Mouse (Mus musculus) midbrain, embryonic 15.5 days (tissue): ENCODE measurements around the gene Olfr640. TPM values are rescaled to one million over a fixed set of nuclear protein-coding genes. Genes with fewer than 3 reads are reported as not detected.

Experiments
- ATAC-seq: fragments of 200-750 bp; cut with Nextera tagmentation; replicated peaks from 2 replicates; pipeline ENCODE4 v1.8.0; 2017; ENCODE audit warnings: moderate TSS enrichment
- H3K27ac ChIP-seq: fragments of 300-500 bp; sonication (generic); 2 replicates; pipeline ENCODE4 v1.5.1; 2015; ENCODE audit warnings: mild to moderate bottlenecking, inconsistent platforms
- H3K27me3 ChIP-seq: fragments of 300-500 bp; sonication (generic); replicated peaks from 2 replicates; pipeline ENCODE4 v1.6.1; 2015; ENCODE audit warnings: inconsistent platforms
- H3K36me3 ChIP-seq: fragments of 300-500 bp; sonication (generic); replicated peaks from 2 replicates; pipeline ENCODE4 v1.6.1; 2015; ENCODE audit warnings: inconsistent platforms
- H3K4me1 ChIP-seq: fragments of 300-500 bp; sonication (generic); 2 replicates; pipeline ENCODE4 v1.6.1; 2015; ENCODE audit warnings: inconsistent platforms
- H3K4me2 ChIP-seq: fragments of 300-500 bp; sonication (generic); 2 replicates; pipeline ENCODE4 v1.6.1; 2015; ENCODE audit warnings: inconsistent platforms, mild to moderate bottlenecking, moderate library complexity
- H3K4me3 ChIP-seq: fragments of 300-500 bp; sonication (generic); 2 replicates; pipeline ENCODE4 v1.5.1; 2015; ENCODE audit warnings: mild to moderate bottlenecking, inconsistent platforms
- H3K9ac ChIP-seq: fragments of 300-500 bp; sonication (generic); 2 replicates; pipeline ENCODE4 v1.6.1; 2015; ENCODE audit warnings: mild to moderate bottlenecking, inconsistent platforms
- H3K9me3 ChIP-seq: fragments of 300-500 bp; sonication (generic); 2 replicates; pipeline ENCODE4 v1.6.1; 2016; ENCODE audit warnings: inconsistent platforms
- WGBS: fragments of 180-500 bp; shearing (Covaris S2); methylation state at CpG from one replicate; pipeline ENCODE4 v1.1.7; 2015; ENCODE audit warnings: mixed read lengths; 5-methylcytosine and 5-hydroxymethylcytosine counted together
- polyA plus RNA-seq: library from polyadenylated mRNA; unstranded; fragments of >200 nt; fragmentation: Nextera tagmentation; extraction: Ambion mirVana; gene quantifications from 2 replicates; pipeline ENCODE4 v1.2.1, GENCODE M21; 2015

Olfr640 gene
- polyA plus RNA-seq, result not detected in 2 replicates

DNA sequence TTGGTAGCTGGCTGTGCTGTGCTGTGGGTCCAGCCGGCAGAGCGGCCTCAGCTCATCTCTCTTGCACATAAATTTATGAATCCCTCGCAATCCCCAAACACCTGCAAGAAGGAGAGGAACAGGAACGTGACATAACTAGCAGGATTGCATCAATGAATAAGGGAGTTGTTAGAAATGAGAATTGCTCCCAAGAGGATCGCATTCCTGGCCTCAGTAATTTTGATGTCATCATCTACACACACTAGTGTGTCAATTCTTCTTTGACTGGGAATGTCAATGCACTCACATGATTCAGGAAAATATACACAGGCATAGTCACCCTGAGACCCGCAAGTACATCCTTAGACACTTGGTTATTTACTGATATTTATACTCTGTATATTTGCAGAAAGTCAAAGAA, at the start of gene Olfr640:
Gene Olfr640 (minus strand): TSS at position 101 of the 400 bp plus-strand sequence.
- Histone ChIP-seq H3K4me2 (no peak within 1 kb of the TSS), H3K27me3 (no peaks in the 10 kb centered on the region), H3K4me3 (no peak within 1 kb of the TSS), H3K4me1 (no peaks in the 10 kb centered on the region), H3K9ac (no peak within 1 kb of the TSS), H3K36me3 (no peaks in the 10 kb centered on the region), H3K9me3 (no peaks in the 10 kb centered on the region), H3K27ac (no peak within 1 kb of the TSS)
- ATAC-seq, result no peak
- 84% methylated on average over 6 of the region's 6 CpGs for WGBS

DNA sequence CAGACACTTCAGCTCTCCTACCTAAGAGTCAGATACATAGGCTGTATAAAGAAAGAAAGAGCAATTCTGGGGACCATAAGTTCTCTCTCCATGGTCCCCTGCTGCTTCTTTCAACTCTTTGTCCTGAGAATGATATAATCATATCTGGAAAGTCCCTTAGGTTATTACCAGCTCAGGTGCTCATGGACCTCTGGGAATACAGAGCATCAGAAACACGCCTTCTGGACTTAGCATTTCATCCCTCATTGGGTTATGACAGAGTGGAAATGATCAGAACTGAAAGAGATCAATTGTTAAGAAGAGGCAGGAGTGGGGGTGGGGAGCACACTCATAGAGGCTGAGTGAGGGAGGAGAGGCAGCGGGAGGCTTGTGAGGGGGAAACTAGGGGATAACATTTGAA, 46.4 kb upstream of the Olfr640 start, which contains the start of gene Olfr644:
Gene Olfr644 (minus strand): TSS at position 101 of the 400 bp plus-strand sequence.
- H3K36me3 ChIP-seq, result no peaks in the 10 kb centered on the region
- no peak for ATAC-seq
- H3K4me3 ChIP-seq, result no peak within 1 kb of the TSS
- no peaks in the 10 kb centered on the region for H3K4me1 ChIP-seq
- H3K27ac ChIP-seq, result no peak within 1 kb of the TSS
- 68% methylated on average over 2 of the region's 2 CpGs for WGBS
- H3K27me3 ChIP-seq, result no peaks in the 10 kb centered on the region
- no peak within 1 kb of the TSS for H3K4me2 ChIP-seq
- no peak within 1 kb of the TSS for H3K9ac ChIP-seq
- H3K9me3 ChIP-seq, result no peaks in the 10 kb centered on the region

DNA sequence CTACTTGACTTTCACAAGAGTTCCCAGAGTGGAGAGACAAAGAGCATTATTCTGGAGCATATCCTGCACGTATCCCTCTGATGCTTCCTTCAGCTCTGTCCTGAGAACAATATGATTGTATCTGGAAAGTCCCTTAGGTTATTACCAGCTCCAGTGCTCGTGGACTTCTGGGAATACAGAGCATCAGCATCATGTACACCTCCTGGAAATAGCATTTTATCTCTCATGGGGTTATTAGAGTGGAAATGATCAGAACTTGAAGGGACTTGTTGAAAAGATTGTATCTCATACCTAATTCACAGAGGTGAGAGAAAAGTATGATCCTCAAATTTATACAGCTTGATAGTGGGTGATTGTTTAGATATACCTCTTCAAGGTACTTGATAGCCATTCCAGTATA, 36.0 kb upstream of the Olfr640 start, which contains the start of gene 4930516K23Rik:
Gene 4930516K23Rik (minus strand): TSS at position 101 of the 400 bp plus-strand sequence.
- Histone ChIP-seq H3K4me1 (no peaks in the 10 kb centered on the region), H3K27me3 (no peaks in the 10 kb centered on the region), H3K27ac (no peak within 1 kb of the TSS), H3K4me3 (no peak within 1 kb of the TSS), H3K9me3 (no peaks in the 10 kb centered on the region), H3K9ac (no peak within 1 kb of the TSS), H3K4me2 (no peak within 1 kb of the TSS), H3K36me3 (no peaks in the 10 kb centered on the region)
- 53% methylated on average over 2 of the region's 2 CpGs for WGBS
- no peak for ATAC-seq

DNA sequence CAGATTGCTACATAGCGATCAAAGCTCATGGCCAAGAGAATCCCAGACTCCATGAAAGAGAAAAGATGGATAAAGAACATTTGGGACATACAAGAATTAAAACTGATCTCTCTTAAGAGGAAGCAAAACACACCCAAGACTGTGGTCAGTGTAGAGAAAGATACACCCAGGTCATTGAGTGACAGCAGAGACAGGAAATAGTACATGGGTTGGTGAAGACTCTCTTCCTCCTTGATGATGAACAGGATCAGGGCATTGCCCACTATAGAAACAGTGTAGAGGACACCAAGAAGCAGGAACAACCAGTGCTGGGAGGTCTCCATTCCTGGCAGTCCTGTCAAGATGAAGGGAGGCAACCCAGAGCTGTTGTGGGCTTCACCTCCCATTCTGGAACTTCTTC, 33.8 kb upstream of the Olfr640 start:
- H3K36me3 ChIP-seq, result no peaks in the 10 kb centered on the region
- WGBS, result 94% methylated on average over 1 of the region's 1 CpGs
- H3K4me1 ChIP-seq, result no peaks in the 10 kb centered on the region
- H3K4me2 ChIP-seq, result no peak overlapping the region
- no peak overlapping the region for H3K4me3 ChIP-seq
- H3K27me3 ChIP-seq, result no peaks in the 10 kb centered on the region
- ATAC-seq, result no peak
- no peak overlapping the region for H3K27ac ChIP-seq
- H3K9me3 ChIP-seq, result no peaks in the 10 kb centered on the region
- no peak overlapping the region for H3K9ac ChIP-seq

DNA sequence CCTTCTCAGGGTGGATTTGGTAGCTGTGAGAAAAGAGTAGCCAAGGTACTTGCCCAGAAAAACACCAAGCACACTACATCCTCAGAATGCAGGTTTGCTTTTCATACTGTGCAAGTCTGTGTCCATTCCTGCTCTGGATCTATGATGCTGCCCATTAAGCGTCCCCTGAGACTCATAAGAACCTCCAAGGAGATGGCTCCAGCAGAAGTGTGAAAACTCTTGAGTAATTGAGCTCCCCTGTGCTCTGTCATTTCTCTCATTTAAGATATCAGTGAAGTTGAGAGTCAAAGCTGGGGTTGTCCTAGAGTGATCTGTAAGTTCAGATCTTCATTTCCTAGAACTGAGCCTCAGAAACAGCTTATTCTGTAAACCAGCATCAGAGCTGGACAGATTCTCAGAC, 27.2 kb upstream of the Olfr640 start, which contains the start of gene Olfr642:
Gene Olfr642 (minus strand): TSS at position 101 of the 400 bp plus-strand sequence.
- 80% methylated on average over 1 of the region's 1 CpGs for WGBS
- H3K9me3 ChIP-seq, result no peaks in the 10 kb centered on the region
- H3K4me2 ChIP-seq, result no peak within 1 kb of the TSS

DNA sequence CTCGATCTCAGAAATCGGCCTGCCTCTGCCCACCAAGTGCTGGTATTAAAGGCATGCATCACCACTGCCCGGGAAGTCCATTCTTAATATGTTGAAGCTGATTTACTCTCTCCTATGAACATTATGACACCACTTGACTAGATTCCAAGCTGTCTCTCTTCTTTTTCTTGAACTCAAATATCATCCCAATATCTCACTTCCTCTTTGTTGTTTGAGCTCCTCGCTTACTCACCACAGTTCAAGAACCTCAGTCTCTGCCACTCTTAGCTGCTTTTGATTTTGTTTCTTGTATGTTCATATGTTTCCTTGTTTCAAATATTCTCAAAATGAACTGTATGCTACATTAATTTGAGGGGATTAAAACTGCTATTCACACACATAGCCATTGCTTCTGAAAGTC, 25.4 kb upstream of the Olfr640 start:
- Histone ChIP-seq H3K4me3 (no peak overlapping the region), H3K36me3 (no peaks in the 10 kb centered on the region), H3K9ac (no peak overlapping the region), H3K4me2 (no peak overlapping the region), H3K4me1 (no peaks in the 10 kb centered on the region), H3K27me3 (no peaks in the 10 kb centered on the region), H3K27ac (no peak overlapping the region), H3K9me3 (no peaks in the 10 kb centered on the region)
- WGBS, result 89% methylated on average over 4 of the region's 4 CpGs
- ATAC-seq, result no peak

More for the DNA sequence above, 27.2 kb upstream of the Olfr640 start, which contains the start of gene Olfr642:
- H3K36me3 ChIP-seq, result no peaks in the 10 kb centered on the region
- H3K4me3 ChIP-seq, result no peak within 1 kb of the TSS
- no peak within 1 kb of the TSS for H3K27ac ChIP-seq
- ATAC-seq, result no peak
- H3K4me1 ChIP-seq, result no peaks in the 10 kb centered on the region
- H3K27me3 ChIP-seq, result no peaks in the 10 kb centered on the region
- no peak within 1 kb of the TSS for H3K9ac ChIP-seq

DNA sequence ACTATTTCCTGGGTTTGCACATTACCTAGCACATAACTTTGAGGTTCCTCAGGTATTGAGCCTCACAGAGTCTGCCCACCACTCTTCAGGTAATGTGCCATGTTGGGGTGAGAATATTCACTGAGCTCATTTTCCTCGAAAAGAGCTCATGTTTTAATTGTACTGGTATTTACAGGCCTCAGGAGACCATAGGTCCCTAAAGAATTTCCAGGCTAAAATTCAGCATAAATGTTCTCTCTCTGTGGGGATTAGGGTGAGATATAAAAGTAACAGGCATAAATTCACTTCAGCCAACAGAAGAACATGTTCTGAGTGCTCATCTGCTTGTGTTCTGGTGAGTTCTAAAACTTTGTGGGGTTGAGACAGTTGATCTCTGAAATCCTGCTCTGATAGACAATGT, 9.8 kb upstream of the Olfr640 start, which contains the start of gene Olfr641:
Gene Olfr641 (plus strand): TSS at position 301 of the 400 bp plus-strand sequence.
- H3K27me3 ChIP-seq, result no peaks in the 10 kb centered on the region
- no peak within 1 kb of the TSS for H3K4me3 ChIP-seq
- ATAC-seq, result no peak
- no peak within 1 kb of the TSS for H3K4me2 ChIP-seq
- H3K9ac ChIP-seq, result no peak within 1 kb of the TSS
- no peak within 1 kb of the TSS for H3K27ac ChIP-seq
- H3K4me1 ChIP-seq, result no peaks in the 10 kb centered on the region
- 73% methylated on average over 1 of the region's 1 CpGs for WGBS
- H3K36me3 ChIP-seq, result no peaks in the 10 kb centered on the region
- no peaks in the 10 kb centered on the region for H3K9me3 ChIP-seq

DNA sequence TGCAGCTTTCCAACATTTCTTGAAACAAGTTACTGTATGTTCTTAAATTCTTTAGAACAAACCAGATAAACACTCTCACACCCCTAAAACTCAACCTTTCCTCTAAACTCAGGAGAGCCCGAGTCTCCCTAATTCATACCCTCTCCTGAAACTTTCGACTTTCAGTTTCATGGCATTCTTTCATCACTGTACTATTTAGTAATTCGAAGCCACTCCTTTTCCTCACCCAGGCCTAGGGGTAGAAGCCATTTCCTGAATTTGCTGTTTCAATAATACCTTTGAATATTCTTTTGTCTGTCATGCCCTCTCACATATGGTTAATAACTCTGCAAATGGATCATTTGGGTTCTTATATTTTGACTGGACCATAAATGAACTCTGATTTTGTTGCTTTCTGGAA, 1.6 kb upstream of the Olfr640 start:
- no peaks in the 10 kb centered on the region for H3K4me1 ChIP-seq
- ATAC-seq, result no peak
- no peaks in the 10 kb centered on the region for H3K9me3 ChIP-seq
- no peak overlapping the region for H3K9ac ChIP-seq
- no peaks in the 10 kb centered on the region for H3K36me3 ChIP-seq
- H3K4me3 ChIP-seq, result no peak overlapping the region
- no peak overlapping the region for H3K4me2 ChIP-seq
- no peaks in the 10 kb centered on the region for H3K27me3 ChIP-seq
- no peak overlapping the region for H3K27ac ChIP-seq
- WGBS, result 85% methylated on average over 3 of the region's 3 CpGs

DNA sequence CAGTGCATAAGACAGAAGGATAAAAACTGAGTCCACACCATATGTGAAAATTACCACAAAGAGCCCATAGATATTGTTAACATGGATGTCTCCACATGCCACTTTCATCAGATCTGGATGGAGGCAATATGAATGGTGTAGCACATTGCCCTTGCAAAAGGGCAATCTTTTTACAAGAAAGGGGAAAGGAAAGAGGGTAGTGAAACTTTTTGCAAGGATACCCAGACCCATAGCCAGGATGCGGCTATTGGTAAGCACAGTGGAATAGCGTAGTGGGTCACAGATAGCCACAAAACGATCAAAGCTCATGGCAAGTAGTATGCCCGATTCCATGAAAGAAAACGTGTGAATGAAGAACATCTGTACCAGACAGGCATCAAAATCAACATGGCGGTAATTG, 3.7 kb downstream of the Olfr640 start:
- H3K9ac ChIP-seq, result no peak overlapping the region
- H3K4me1 ChIP-seq, result no peaks in the 10 kb centered on the region
- WGBS, result 92% methylated on average over 6 of the region's 6 CpGs
- no peak overlapping the region for H3K4me3 ChIP-seq
- H3K27ac ChIP-seq, result no peak overlapping the region
- H3K9me3 ChIP-seq, result no peaks in the 10 kb centered on the region
- no peaks in the 10 kb centered on the region for H3K27me3 ChIP-seq
- no peaks in the 10 kb centered on the region for H3K36me3 ChIP-seq
- H3K4me2 ChIP-seq, result no peak overlapping the region
- no peak for ATAC-seq

DNA sequence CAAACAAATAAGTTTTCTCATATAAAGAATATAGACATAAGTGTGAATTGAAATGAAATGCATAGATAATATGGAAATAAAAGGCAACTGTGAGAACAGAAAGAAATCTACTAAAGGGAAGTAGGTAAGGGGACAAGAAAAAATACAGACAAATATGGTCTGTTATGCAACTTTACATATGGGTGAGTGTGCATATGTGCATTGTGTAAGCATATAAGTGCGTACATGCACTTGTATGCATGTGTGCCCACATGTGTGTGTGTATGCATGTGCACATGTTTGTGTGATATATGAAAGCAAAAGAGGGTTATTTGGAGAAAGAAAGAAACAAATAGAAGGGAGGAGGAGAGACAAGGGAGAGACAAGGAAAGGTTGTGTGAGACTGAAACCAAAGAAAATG, 6.4 kb downstream of the Olfr640 start:
- no peaks in the 10 kb centered on the region for H3K27me3 ChIP-seq
- no peak overlapping the region for H3K4me3 ChIP-seq
- H3K9ac ChIP-seq, result no peak overlapping the region
- no peak overlapping the region for H3K4me2 ChIP-seq
- no peaks in the 10 kb centered on the region for H3K36me3 ChIP-seq
- ATAC-seq, result no peak
- no peaks in the 10 kb centered on the region for H3K4me1 ChIP-seq
- H3K9me3 ChIP-seq, result no peaks in the 10 kb centered on the region
- no peak overlapping the region for H3K27ac ChIP-seq
- 95% methylated on average over 1 of the region's 1 CpGs for WGBS

DNA sequence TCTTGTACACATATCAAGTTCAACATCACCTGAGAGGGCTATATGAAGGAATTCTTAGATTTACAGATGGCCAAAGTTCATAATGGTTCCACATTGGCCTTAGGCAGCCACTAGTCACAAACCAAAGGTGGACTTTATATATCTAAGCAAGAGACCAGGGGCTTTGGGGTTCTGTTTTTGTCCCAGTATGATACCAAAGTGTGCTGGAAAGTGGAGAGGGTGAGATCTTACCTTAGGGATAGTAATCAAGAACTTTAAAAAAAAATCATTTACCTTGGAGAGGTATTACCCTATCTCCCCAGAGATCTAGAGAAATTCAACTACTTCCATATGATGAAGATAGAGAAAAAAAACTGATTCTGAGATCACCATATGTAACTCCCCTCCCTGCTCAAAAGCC, 8.2 kb downstream of the Olfr640 start, which contains the start of gene Olfr639:
Gene Olfr639 (minus strand): TSS at position 101 of the 400 bp plus-strand sequence.
- no peak for ATAC-seq
- H3K27me3 ChIP-seq, result no peaks in the 10 kb centered on the region
- H3K4me3 ChIP-seq, result no peak within 1 kb of the TSS
- H3K36me3 ChIP-seq, result no peaks in the 10 kb centered on the region
- no peak within 1 kb of the TSS for H3K27ac ChIP-seq
- no peak within 1 kb of the TSS for H3K4me2 ChIP-seq
- no peak within 1 kb of the TSS for H3K9ac ChIP-seq
- no peaks in the 10 kb centered on the region for H3K9me3 ChIP-seq
- no peaks in the 10 kb centered on the region for H3K4me1 ChIP-seq

DNA sequence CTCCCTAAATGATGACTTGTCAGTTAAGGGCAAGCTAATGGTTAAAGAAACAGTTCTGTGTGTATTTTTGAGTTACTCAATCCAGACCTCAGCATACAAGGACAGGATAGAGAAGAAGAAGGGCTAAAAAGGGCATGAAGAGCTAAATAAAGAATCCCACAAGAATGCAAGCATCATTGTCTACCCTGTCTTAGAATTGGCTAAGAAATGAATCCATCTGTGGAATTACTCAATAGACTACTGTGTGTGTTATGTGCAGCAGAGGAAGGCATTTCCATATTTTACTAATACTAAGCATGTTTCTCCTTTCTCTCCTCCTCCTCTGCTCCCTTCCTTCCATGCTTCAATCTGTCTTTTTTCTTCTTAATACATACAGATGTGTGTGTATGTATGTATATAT, 26.2 kb downstream of the Olfr640 start:
- Histone ChIP-seq H3K27ac (no peak overlapping the region), H3K4me2 (no peak overlapping the region), H3K9me3 (no peaks in the 10 kb centered on the region), H3K27me3 (no peaks in the 10 kb centered on the region), H3K36me3 (no peaks in the 10 kb centered on the region), H3K4me1 (no peaks in the 10 kb centered on the region), H3K4me3 (no peak overlapping the region), H3K9ac (no peak overlapping the region)
- ATAC-seq, result no peak

DNA sequence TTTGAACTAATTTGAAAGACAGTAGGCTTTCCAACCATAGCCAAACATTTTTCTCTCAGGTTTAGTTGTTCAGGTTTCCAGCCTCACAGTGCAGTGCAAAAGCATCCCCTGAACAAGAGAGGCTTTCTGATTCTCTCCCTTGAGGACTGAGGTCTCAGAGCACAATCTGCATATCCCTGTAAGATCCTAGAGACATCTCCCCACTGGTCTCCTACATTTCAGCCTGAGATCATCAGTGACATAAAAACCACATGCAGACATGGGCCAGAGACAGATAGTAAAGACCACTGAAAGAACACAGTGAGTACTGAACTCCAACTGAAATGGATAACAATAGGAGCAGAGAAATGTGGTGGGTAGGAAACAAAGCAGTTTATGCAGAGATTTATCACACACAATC, 26.9 kb downstream of the Olfr640 start, which contains the start of gene Olfr638:
Gene Olfr638 (plus strand): TSS at position 301 of the 400 bp plus-strand sequence.
- H3K27ac ChIP-seq, result no peak within 1 kb of the TSS
- H3K4me2 ChIP-seq, result no peak within 1 kb of the TSS
- H3K27me3 ChIP-seq, result no peaks in the 10 kb centered on the region
- H3K4me1 ChIP-seq, result no peaks in the 10 kb centered on the region
- no peak within 1 kb of the TSS for H3K9ac ChIP-seq
- no peak for ATAC-seq
- no peak within 1 kb of the TSS for H3K4me3 ChIP-seq
- no peaks in the 10 kb centered on the region for H3K9me3 ChIP-seq
- no peaks in the 10 kb centered on the region for H3K36me3 ChIP-seq
